Mouse (Mus musculus) c-Kit-negative CD71-positive TER-119-positive erythroid progenitor cells, embryonic 14.5 days (primary cell): Measurements from ENCODE around the gene Csnk1d.

Experiments used
- DNase-seq: peaks from one replicate; pipeline ENCODE4 v3.0.0-alpha.2; 2013; ENCODE audit warnings: low read depth, low spot score

Gene Csnk1d

GRCm38 (mm10) chr11:120990951-120991526, at the start of gene Csnk1d:
TSS of gene Csnk1d (minus strand) at chr11:120991330.
- peak; percentile 96 for DNase-seq

- no peak for DNase-seq
These were observed 48.2 kb upstream of the Csnk1d start, which contains the start of gene Cd7 for GRCm38 (mm10) chr11:121039302-121039701. TSS of gene Cd7 (minus strand) at chr11:121039418.

- no peak for DNase-seq
These were observed 47.5 kb upstream of the Csnk1d start for GRCm38 (mm10) chr11:121038366-121039240.

- DNase-seq: no peak
These were observed 42.0 kb upstream of the Csnk1d start for GRCm38 (mm10) chr11:121033118-121033517.

- DNase-seq: no peak
These were observed 36.1 kb upstream of the Csnk1d start for GRCm38 (mm10) chr11:121027259-121027658.

GRCm38 (mm10) chr11:121024163-121024562, 33.0 kb upstream of the Csnk1d start:
- no peak for DNase-seq

GRCm38 (mm10) chr11:121019501-121019900, 28.4 kb upstream of the Csnk1d start:
- no peak for DNase-seq

GRCm38 (mm10) chr11:121017703-121018102, 26.6 kb upstream of the Csnk1d start:
- DNase-seq: peak; percentile 32

- DNase-seq: no peak
These were observed 24.3 kb upstream of the Csnk1d start for GRCm38 (mm10) chr11:121015472-121015871.

GRCm38 (mm10) chr11:121014896-121015300, 23.8 kb upstream of the Csnk1d start:
- DNase-seq: no peak

GRCm38 (mm10) chr11:121013656-121014055, 22.5 kb upstream of the Csnk1d start:
- DNase-seq: no peak

- no peak for DNase-seq
These were observed 19.1 kb upstream of the Csnk1d start for GRCm38 (mm10) chr11:121010044-121010755.

- DNase-seq: no peak
These were observed 15.1 kb upstream of the Csnk1d start for GRCm38 (mm10) chr11:121006184-121006583.

- no peak for DNase-seq
These were observed 13.2 kb upstream of the Csnk1d start for GRCm38 (mm10) chr11:121004281-121004680.

- no peak for DNase-seq
These were observed 10.8 kb upstream of the Csnk1d start for GRCm38 (mm10) chr11:121001966-121002365.

GRCm38 (mm10) chr11:120994741-120995140, 3.6 kb upstream of the Csnk1d start:
- DNase-seq: no peak

- DNase-seq: no peak
These were observed 2.5 kb upstream of the Csnk1d start for GRCm38 (mm10) chr11:120993586-120993985.

GRCm38 (mm10) chr11:120993080-120993479, 1.9 kb upstream of the Csnk1d start:
- no peak for DNase-seq

GRCm38 (mm10) chr11:120991791-120992190, 661 bp upstream of the Csnk1d start:
- DNase-seq: no peak

- peak; percentile 25 for DNase-seq
These were observed 876 bp downstream of the Csnk1d start for GRCm38 (mm10) chr11:120990126-120990781.

- no peak for DNase-seq
These were observed 1.6 kb downstream of the Csnk1d start for GRCm38 (mm10) chr11:120989523-120989922.

- DNase-seq: no peak
These were observed 2.7 kb downstream of the Csnk1d start for GRCm38 (mm10) chr11:120988410-120988809.
